Mouse (Mus musculus) adrenal gland, adult (tissue): Measurements from ENCODE around the gene Srl.
"Not testable (repeated sequence)": the region's sequence is repeated elsewhere in the genome, so short reads cannot be mapped to it uniquely, and the experiment has no call there.

Experiments used
- DNase-seq, 2 experiments: peaks; one replicate each; pipeline ENCODE4 v3.0.0; 2022 to 2023; ENCODE audit warnings: low spot score in 1 of 2; ENCODE audit not compliant: inconsistent age in 2 of 2

The Srl gene

DNA sequence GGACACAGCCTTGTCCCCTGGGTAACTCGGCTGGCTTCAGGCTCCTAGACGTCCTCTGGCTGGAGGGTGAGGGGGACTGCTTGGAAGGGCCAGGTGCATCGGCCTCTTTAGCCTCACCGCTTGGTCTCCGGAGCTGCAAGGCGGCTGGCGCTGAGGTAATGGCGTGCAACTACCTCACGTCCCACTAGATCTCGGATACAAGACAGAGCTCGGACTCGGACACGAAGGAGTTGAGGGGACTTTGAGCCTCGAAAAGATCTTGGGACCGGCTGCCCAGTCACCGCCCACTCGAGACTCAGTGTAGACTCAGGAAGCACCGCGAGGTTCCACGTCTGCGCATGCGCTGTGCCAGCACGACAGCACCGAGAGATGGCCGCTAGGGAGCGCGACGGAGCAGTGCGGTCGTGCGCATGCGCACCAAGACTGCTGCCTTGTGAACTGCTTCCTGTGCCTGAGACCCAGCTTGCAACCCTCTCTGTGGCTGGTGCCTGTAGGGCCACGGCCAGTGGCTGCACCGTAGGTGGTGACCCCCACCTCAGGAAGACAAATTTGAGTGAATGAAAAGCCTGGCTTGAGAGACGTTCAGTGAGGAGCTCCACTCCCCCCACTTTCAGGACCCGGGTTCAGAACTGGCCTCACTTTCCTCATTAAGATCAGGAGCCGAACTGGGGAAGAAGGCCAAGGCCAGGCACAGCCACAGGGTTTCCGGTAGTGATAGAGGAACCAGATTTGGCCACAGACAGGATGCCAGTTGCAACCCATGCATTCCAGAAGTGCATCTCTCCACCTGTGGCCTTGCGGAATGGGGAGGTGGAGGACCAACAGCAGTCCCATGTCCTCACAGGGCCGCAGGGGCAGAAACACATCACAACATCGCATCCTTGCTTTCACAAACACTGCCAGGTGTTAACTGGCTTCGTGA is 66.5 kb downstream of the Srl start:
- peak; percentile 96 to 99 for DNase-seq

- not testable (repeated sequence) for DNase-seq
Observed at GRCm38 (mm10) chr16:4474040-4474881, 67.4 kb downstream of the Srl start.

DNA sequence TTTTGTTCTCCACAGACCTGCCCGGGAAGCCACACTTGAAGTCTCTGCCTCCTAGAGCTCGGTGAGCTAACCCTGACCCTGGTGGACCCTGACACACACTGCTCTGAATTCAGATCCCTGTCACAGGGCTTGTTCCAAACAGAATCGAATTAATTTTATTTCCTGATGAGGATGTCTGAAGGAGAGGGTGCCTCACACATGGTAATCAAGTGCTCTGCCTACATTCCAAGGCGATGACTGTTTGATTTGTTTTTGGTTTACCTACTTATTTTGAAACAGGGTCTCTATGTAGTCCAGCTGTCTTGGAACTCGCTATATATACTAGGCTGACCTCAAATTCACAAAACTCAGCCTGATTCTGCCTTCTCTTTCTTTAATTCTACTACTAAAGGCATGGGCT is 68.4 kb downstream of the Srl start:
- no peak for DNase-seq

- peak; percentile 49 to 67 for DNase-seq
Observed at GRCm38 (mm10) chr16:4472687-4473086, 68.9 kb downstream of the Srl start.

DNA sequence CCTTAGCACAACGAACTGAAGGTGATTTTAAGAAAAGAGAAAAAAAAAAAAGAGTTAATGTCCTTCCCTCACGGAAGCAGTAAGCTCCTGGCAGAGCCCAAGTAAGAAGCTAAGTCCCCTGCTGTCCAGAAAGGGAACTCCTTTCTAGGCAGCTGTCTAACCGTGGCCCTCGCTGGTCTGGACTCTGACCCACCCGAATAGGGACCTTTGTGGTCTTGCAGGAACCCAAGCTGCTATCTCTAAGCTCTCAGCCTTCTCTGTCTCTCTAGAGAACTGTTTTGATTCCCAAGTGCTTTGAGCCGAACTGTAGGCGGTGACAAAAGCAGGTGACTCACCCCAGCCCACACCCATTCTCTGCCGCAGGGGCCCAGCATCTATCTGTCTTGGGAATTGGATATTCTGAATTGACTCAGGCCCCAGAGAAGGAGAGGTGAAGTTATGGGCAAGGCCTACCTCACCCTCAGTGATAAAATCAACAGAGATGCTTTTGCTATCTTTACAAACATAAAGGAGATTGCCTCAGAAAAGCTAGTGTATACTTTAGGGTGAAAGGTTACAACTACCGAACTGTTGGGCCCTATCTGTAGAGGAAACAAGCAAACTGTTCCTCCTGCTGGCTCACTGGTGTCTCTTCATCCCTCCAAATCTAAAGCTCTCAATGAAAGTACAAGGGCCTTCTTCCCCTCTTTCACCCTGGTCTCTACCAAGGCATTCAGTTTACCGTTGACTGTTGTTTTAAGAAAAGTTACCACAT is 71.8 kb downstream of the Srl start:
- peak; percentile 58 to 81 for DNase-seq

- no peak for DNase-seq
Observed at GRCm38 (mm10) chr16:4464529-4465089, 77.0 kb downstream of the Srl start.

- no peak for DNase-seq
Observed at GRCm38 (mm10) chr16:4457927-4458326, 83.7 kb downstream of the Srl start.

- DNase-seq = no peak
Observed at GRCm38 (mm10) chr16:4456391-4456790, 85.2 kb downstream of the Srl start.

GRCm38 (mm10) chr16:4455693-4456092 is 85.9 kb downstream of the Srl start:
- DNase-seq = no peak

DNA sequence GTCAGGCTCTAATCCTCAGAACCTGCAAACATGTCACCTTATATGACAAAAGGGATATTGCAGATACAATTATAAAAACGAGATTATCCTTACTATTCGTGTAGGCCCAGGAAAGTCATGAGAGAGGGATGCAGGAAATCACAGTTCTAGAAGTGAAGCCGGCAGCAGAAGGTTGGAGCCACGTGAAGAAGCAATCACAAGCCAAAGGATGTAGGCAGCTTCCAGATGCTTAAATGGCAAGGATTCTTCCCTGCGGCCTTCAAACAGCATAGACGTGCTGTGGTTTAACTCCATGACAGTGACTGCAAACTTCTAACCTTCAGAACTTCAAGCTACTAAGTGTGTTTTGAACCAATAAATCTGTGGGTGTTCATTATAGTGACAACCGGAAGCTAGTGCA is 87.1 kb downstream of the Srl start:
- peak in 1 of 2 experiments; percentile 39 for DNase-seq

- DNase-seq = no peak
Observed at GRCm38 (mm10) chr16:4449418-4449817, 92.2 kb downstream of the Srl start.

GRCm38 (mm10) chr16:4448235-4448634 is 93.4 kb downstream of the Srl start:
- DNase-seq = no peak

DNA sequence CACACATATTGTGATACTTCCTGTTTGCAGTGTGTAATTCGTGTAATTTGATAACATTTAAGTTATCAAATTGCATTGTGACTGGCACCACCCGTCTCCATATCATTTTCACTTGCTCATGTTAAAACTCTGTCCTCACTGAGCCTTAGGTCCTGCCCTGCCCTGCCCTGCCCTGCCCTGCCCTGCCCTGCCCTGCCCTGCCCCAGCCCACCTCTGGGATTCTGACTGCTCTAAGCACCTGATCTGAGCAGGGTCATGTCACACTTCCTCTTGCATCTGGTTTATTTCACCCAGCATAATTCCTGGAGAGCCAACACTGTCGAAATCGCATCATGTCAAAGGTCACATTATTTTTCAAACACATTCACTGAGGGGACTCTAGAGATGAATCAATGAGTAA is 95.2 kb downstream of the Srl start:
- DNase-seq = no peak

DNA sequence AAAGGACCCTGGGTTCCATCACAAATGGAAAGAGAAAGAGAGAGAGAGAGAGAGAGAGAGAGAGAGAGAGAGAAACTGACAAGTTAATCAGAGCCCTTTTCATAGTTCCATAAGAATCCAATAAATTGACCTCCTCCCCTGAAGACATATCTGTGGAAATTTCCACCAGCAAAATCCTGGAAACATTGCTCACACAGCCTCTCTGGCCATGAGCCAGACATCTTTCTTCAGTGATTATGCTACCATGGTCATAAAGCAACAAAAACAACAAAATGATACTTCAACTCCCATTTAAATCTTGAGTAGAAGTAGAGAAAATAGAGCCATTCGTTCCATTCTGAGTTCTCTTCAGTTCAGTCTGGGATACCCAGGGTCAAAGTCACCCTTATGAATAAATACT is 97.2 kb downstream of the Srl start:
- DNase-seq = peak in 1 of 2 experiments; percentile 67

DNA sequence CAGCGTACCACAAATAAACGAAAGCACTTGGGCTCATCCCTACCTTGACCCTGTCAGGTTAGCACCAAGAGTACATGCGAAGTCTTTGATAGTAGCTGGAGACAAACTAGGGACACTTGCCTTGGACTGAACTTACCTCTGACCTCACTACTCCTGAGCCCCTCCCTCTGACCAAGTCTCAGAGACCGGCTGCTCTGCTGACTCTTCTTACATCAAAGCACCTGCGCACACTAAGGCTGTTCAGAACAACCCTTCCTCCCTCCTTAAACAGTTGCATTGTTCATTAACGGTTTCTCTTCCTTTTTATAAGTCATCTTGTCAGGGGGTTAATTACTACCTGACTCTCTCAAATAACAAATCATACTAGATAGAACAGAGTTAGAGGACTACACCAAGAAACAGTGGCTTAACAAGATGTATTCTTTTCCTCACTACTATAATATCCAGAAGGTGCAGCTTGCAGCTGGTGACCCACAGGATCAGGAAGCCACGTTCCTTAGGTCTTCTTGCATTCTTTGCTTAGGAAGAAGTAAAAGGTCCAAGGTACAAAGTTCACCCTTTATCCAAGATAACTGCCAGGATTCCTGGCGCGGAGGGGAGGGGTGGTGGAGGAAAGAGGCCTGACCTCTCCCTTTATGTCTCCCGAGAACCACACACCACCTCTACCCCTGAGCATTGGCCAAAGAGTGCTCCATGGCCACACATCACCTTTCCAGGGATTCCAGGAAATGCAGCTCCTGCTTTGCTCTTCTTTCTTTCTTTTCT is 102.1 kb downstream of the Srl start:
- no peak for DNase-seq

DNA sequence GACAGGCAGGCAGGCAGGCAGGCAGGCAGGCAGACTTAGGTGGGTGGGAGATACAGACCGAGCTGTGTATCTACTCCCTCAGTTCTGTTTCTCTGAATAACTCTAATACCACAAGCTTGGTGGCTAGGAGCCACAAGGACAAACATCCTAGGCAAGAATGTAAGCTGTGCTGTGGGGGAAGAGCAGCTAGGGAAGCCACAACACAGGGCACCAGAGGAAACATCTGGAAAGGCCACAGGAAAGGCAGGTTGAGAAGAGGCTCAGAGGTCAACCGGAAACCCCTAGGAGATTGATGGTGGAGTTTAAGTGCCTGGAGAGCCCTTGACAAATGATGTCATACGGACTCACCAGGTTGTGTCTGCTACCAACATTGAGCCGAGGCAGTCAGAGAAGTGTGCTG is 104.9 kb downstream of the Srl start:
- DNase-seq = peak; percentile 27 to 59

GRCm38 (mm10) chr16:4435371-4435770 is 106.2 kb downstream of the Srl start:
- DNase-seq = peak; percentile 64 to 73

GRCm38 (mm10) chr16:4431841-4432240 is 109.8 kb downstream of the Srl start:
- DNase-seq = peak in 1 of 2 experiments; percentile 43

GRCm38 (mm10) chr16:4431013-4431412 is 110.6 kb downstream of the Srl start:
- DNase-seq = no peak

DNA sequence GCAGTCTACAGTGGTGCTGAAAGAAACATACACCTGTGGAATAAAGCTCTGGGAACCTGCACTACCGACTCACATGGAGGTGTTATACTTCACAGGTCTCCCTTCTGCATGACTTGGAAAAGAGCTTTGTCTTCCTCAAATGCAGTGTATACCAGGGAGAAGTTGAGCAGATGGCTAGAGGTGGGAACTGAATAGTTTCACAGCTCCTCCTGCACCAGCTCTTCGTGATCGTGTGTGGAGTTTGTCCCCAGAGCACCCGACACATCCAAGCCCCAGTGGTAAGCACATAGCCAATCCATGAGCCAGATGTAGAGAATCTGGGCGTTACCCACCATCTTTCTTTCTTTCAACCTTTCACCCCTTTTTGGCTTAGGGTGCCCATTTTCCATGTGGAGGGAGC is 111.4 kb downstream of the Srl start:
- no peak for DNase-seq
